Mouse (Mus musculus): ENCODE measurements around the gene Clasp2.

DNA sequence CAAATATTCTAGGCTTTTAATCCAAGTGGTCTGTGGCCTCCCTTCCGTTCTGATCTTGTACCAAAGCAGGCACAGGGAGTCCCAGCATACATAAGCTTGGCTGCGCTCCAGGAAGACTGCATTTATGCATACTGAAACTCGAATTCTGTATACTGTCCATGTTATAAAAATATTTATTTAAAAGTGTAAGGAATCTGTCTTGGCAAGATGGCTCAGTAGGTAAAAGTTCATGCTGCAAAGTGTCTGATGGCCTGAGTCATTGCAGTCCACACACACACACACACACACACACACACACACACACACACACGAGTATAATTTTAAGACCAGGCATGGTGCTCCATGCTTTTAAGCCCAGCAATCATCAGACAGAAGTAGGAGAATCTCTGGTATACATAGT is 161.9 kb downstream of the Clasp2 start:
- TF ChIP-seq MYOG (IDR thresholded peaks at IDR 0.05; ENCODE audit: control insufficient read depth in 1 of 3, insufficient read depth in 1 of 3, insufficient read length in 2 of 3, low read depth in 2 of 3) (no peak), USF1 (IDR thresholded peaks at IDR 0.05; ENCODE audit: low read depth) (no peak), E2F4 (IDR thresholded peaks at IDR 0.05; ENCODE audit: insufficient read depth) (no peak), POLR2A (IDR thresholded peaks at IDR 0.05; ENCODE audit: insufficient read length, low read depth) (no peak), MAX (IDR thresholded peaks at IDR 0.05; ENCODE audit: low read depth) (no peak), CEBPB (IDR thresholded peaks at IDR 0.05; ENCODE audit: insufficient read depth, poor library complexity, severe bottlenecking) (no peak), MYOD1 (IDR thresholded peaks at IDR 0.05; ENCODE audit: control insufficient read depth in 1 of 3, insufficient read length in 2 of 3, low read depth in 2 of 3) (no peak)
